Mouse (Mus musculus) heart, adult 11 months (tissue): ENCODE measurements around the gene Tlk1.

Experiments
- DNase-seq: peaks from one replicate; pipeline ENCODE4 v3.0.0; 2022

Gene Tlk1

GRCm38 (mm10) chr2:70825371-70826051 lies at the start of gene Tlk1:
Tlk1 (minus strand) TSS chr2:70825728.
- DNase-seq: peak; percentile 98

- DNase-seq: no peak
Measured at GRCm38 (mm10) chr2:70875129-70875528, 49.6 kb upstream of the Tlk1 start.

GRCm38 (mm10) chr2:70873168-70873567 lies 47.6 kb upstream of the Tlk1 start:
- no peak for DNase-seq

- no peak for DNase-seq
Measured at GRCm38 (mm10) chr2:70871466-70872022, 46.0 kb upstream of the Tlk1 start.

GRCm38 (mm10) chr2:70870819-70871218 lies 45.3 kb upstream of the Tlk1 start:
- no peak for DNase-seq

- DNase-seq: no peak
Measured at GRCm38 (mm10) chr2:70869116-70869515, 43.6 kb upstream of the Tlk1 start.

- DNase-seq: no peak
Measured at GRCm38 (mm10) chr2:70867231-70867630, 41.7 kb upstream of the Tlk1 start.

- no peak for DNase-seq
Measured at GRCm38 (mm10) chr2:70862881-70863280, 37.4 kb upstream of the Tlk1 start.

GRCm38 (mm10) chr2:70859740-70860139 lies 34.2 kb upstream of the Tlk1 start:
- DNase-seq: no peak

- DNase-seq: no peak
Measured at GRCm38 (mm10) chr2:70856971-70857370, 31.4 kb upstream of the Tlk1 start.

GRCm38 (mm10) chr2:70854231-70854888 lies 28.8 kb upstream of the Tlk1 start:
- peak; percentile 68 for DNase-seq

GRCm38 (mm10) chr2:70853329-70853728 lies 27.8 kb upstream of the Tlk1 start:
- peak; percentile 58 for DNase-seq

GRCm38 (mm10) chr2:70852796-70853221 lies 27.3 kb upstream of the Tlk1 start:
- DNase-seq: peak; percentile 55

GRCm38 (mm10) chr2:70852186-70852795 lies 26.8 kb upstream of the Tlk1 start:
- DNase-seq: peak; percentile 24

- peak; percentile 52 for DNase-seq
Measured at GRCm38 (mm10) chr2:70845871-70846270, 20.3 kb upstream of the Tlk1 start.

GRCm38 (mm10) chr2:70844694-70845395 lies 19.3 kb upstream of the Tlk1 start:
- peak; percentile 34 for DNase-seq

- peak; percentile 88 for DNase-seq
Measured at GRCm38 (mm10) chr2:70842049-70842618, 16.6 kb upstream of the Tlk1 start.

- DNase-seq: no peak
Measured at GRCm38 (mm10) chr2:70838536-70839216, 13.1 kb upstream of the Tlk1 start.

- DNase-seq: no peak
Measured at GRCm38 (mm10) chr2:70836306-70836651, 10.8 kb upstream of the Tlk1 start.

GRCm38 (mm10) chr2:70835641-70836305 lies 10.2 kb upstream of the Tlk1 start:
- no peak for DNase-seq

- no peak for DNase-seq
Measured at GRCm38 (mm10) chr2:70835209-70835608, 9.7 kb upstream of the Tlk1 start.

- no peak for DNase-seq
Measured at GRCm38 (mm10) chr2:70833261-70833660, 7.7 kb upstream of the Tlk1 start.
